Mouse (Mus musculus) heart, postnatal 14 days (tissue): Measurements from ENCODE around the gene A930018P22Rik. TPM values are rescaled to one million over a fixed set of nuclear protein-coding genes. Genes with fewer than 3 reads are reported as not detected.
"Not testable (repeated sequence)": the region's sequence is repeated elsewhere in the genome, so short reads cannot be mapped to it uniquely, and the experiment has no call there.

Experiments used
- DNase-seq, 2 experiments: peaks; one replicate each; pipeline ENCODE4 v3.0.0; 2021 to 2022
- intact Hi-C: fragments of 180-260 bp; cut with DNase I; formaldehyde crosslinking; loops from one replicate; pipeline ENCODE4 v1.15.1; 2025
- long read RNA-seq, 2 experiments: library from polyadenylated mRNA; stranded (forward); transcript quantifications; one replicate each; pipeline ENCODE4 v2.0.0; 2021
- total RNA-seq, 2 experiments: library from RNA; stranded (reverse); gene quantifications; 2 replicates each; pipeline ENCODE4 v1.2.3; 2021

The A930018P22Rik gene
- under 1 TPM; 0.48 to 0.63 TPM for total RNA-seq
- long read RNA-seq, experiment 1, partial matches to known transcripts, result 0 of 1 reads
- long read RNA-seq, experiment 1, other reads (novel, unspliced or antisense), result 0 of 1 reads
- long read RNA-seq, experiment 2, result 0 reads

DNA sequence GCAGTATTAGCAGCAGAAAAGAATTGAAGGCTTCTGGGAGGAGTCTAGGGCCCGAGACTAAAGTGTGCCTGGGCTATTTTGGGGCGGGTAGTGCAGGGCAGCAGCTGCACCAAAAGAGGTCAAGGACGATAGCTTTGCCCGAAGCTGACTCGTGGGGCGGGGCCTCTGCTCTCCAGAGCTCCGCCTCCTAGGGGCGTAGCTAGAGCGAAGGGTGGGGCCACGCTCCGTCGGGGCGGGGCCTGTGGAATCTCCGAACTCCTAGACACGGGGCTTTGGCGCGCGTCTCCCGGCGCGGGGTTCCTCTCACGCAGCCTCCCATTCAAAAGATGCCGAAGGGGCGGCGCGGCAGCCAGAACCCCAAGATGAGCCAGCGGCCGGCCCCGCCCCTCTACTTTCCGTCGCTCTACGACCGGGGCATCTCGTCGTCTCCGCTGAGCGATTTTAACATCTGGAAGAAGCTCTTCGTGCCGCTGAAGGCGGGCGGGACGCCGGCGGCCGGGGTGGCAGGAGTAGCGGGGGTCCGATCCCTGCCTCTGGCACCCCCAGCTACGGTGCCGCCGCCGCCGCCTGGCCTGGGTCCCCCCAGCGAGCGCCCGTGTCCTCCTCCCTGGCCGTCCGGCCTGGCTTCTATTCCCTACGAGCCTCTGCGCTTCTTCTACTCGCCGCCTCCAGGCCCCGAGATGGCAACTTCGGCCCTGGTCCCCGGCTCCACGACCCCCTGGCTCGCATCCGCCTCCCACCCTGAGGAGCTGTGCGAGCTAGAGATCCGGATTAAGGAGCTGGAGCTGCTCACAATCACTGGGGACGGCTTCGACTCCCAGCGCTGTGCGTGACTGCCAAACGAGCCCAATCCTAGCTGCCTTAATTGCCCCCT, at the start of gene A930018P22Rik:
Gene A930018P22Rik, plus strand, starts transcription at position 265 of the 874 bp plus-strand sequence.
- intact Hi-C loops, result no loop called here
- peak; percentile 92 to 96 for DNase-seq

DNA sequence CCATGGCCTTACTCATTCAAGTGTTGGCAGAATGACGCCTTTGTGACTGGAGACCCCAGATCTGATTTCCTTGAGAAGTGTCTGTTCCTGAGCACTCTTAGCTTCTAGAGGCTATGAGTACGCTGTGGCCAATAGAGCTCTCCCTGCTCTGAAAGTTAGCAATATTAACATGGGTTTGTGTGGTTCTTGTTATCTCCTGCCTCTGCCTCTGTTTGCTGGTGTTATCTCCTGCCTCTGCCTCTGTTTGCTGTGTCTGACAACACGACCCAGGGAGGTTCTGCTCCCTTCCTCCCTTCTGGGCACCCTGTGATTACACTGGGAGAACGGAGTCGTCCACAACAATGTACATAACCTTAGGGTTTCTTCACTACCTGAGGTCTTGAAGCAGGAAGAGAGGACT, 44.3 kb upstream of the A930018P22Rik start:
- DNase-seq, intact Hi-C loops: not testable (repeated sequence)

DNA sequence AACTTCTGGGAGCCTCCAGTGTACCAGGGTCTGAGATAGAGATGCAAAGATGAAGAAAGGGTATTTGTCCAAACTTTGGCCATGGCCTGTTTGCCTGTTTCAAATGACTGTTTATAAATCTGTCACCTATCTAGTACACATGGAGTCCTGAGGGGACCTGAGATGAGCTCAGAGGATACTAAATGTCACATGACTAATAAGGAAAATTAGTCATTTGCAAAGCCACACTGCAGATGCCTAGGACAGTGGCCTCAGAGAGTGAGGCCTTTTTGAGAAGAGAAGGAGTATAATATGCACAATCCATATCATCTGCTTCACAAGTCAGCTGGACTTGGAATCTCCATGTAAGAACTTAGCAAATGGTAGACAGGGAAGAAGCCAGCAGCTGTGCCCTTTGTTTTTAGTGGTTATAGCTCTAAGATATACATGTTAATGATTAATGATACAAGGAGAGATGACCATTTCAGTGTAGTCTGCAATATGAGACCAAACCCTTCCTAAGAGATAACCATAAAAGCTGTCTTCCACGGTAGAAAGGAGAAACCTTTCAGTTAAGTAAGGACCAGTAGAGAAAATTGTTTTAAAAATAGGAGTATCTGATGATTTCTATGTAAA, 41.0 kb upstream of the A930018P22Rik start:
- DNase-seq, intact Hi-C loops: not testable (repeated sequence)

DNA sequence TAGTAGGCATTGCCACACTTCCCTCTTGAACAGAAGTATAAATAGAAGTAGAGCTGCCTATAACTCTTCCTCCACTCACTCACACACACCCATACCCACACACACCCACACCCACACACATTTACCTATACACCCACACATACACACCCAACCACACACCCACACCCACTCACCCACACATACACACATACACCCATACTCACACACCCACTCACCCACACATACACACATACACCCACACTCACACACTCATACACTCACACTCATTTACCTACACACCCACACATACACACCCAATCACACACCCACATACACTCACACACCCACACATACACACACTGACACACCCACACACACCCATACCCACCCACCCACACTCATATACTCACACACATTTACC, 40.1 kb upstream of the A930018P22Rik start:
- intact Hi-C loops, result no loop called here
- no peak for DNase-seq

DNA sequence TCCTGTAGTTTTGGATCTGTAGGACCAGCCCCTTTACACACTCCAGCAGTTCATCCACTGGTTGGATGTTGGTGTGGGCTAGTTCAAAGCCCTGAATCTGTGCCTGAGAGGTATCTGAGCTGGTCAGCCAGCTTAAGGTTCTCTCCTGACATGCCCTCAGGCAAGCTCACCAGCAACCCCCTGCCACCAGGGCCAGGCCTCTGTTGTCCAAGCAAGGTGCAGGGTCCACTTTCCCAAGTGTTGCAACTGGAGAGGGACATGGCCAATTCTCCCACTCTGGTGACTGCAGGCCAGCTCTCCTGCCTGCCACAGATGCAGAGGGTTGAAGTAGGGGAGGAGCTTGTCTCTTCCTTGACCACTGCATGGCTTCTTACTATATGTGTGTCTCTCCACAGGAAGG, 38.5 kb upstream of the A930018P22Rik start:
- intact Hi-C loops, DNase-seq: not testable (repeated sequence)

DNA sequence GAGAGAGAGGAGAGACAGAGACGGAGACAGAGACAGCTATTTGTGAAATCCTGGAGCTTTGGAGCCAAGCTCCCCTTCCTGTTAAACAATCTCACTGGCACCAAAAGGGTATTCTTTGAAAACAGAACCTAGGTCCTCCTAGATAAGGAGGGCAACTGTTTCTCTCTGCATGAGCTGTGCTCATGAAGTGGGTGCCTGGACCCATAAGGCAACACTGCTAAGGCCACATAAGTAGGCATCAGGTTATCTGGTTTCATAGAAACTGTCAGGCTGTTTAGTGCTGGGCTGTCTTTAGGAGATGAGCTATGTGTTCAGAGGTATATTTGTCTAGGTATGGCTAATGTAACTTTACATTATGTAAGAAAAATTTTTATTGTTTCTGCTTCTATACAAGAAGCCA, 35.0 kb upstream of the A930018P22Rik start:
- DNase-seq, intact Hi-C loops: not testable (repeated sequence)

DNA sequence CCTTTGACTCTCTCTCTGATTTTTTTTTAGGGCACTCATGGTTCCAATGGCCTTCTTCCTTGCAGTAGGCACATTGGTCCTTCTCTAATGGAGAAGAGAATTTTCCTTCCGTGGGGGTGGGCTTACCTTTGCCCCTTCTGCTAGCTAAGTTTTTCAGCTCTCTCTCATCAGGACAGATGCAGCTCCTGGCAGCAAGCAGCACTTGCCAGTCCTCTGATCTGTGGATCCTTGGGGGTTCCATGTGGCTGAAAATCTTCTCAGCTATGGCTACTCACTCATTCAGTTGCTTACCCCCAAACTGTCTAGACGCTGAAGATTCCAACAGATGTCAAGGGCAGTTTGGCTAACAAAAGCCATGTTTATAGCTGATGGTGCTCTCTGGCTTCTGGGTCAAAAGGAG, 29.3 kb upstream of the A930018P22Rik start:
- DNase-seq, result no peak
- intact Hi-C loops, result loop anchor here (10.0 kb wide), 1 partner anchor 59 kb away; no protein-coding TSS in a partner anchor

DNA sequence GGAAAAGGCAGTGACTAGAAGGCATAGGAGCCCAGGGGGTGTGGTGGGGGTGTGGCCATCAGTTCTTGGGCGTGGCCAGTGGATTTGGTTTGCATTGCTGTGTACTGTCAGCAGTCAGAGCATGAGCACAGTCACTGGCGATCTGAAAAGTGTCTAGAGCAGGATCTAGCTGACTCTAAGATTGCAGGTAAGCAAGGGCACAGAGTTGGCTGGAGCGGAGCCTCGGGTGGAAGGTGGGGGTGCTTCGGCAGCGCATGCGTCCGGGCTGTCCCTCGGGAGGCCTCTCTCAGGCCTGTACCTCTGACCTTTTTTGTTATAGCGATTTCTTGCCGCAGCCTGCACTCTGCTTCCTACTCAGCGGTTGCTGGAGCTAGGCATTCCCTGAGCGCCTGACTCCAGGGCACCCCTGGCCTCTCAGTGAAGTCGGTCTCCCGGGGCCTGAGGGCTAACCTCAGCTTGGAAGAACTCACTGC, 26.8 kb upstream of the A930018P22Rik start, which contains the start of gene Cd59a:
Gene Cd59a, plus strand, starts transcription at position 61 of the 473 bp plus-strand sequence.
- intact Hi-C loops, result loop anchor here (1.0 to 10.0 kb wide), 2 partner anchors 27 to 61 kb away; partner anchors contain the start of gene Gm10799
- DNase-seq, result peak; percentile 74 to 87

DNA sequence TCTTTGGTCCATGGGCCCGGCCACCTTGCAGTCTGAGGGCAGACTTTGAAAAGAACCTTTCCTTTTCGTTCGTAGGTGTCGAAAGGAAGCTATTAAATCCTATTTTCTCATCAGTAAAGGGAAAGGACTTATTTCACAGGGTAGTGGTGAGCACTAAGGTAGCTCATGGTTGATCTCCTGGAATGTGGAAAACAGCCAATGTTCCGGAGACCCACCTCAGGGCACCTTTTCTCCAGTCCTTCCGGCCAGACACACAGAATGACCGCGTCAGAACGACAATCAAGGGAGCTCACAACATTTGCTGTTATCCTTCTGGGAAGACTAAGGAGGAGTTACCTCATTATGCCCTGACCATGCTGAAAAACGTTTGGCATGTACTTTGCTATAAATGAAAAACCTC, 26.3 kb upstream of the A930018P22Rik start:
- DNase-seq, result no peak
- intact Hi-C loops, result loop anchor here (10.0 kb wide), 1 partner anchor 61 kb away; no protein-coding TSS in a partner anchor

DNA sequence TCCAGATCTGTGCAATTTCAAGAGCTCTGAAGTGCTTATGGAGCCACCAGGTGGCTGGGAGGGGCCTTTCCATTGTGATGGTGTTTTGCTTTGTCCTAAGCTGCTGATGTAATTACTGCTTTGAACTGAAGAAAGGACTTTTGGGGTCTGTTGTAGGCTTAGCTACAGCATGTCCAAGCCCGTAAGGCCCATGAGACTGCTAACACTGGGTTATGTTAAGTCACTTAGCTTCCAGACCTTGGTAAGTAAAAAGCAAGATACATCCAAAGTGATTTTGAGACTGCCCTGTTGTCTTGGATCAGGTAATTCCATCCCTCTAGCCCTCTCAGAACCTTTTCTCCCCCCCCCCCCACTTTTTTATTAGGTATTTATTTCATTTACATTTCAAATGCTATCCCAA, 25.8 kb upstream of the A930018P22Rik start:
- intact Hi-C loops, result loop anchor here (10.0 kb wide), 1 partner anchor 62 kb away; no protein-coding TSS in a partner anchor

DNA sequence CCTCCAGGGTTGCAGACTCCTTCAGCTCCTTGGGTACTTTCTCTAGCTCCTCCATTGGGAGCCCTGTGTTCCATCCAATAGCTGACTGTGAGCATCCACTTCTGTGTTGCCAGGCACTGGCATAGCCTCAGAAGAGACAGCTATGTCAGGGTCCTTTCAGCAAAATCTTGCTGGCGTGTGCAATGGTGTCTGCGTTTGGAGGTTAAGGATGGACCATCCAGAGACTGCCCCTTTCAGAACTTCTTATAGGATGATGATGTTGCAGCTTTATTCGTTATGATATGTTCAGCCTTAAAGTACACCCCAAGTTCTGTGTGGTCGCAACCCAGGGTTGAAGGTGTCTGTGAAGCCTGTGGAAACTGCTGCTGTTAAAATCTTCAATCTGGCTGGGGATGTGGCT, 25.2 kb upstream of the A930018P22Rik start:
- DNase-seq, result not testable (repeated sequence)
- intact Hi-C loops, result loop anchor here (10.0 kb wide), 1 partner anchor 63 kb away; no protein-coding TSS in a partner anchor

More for the DNA sequence above, 25.8 kb upstream of the A930018P22Rik start:
- not testable (repeated sequence) for DNase-seq

DNA sequence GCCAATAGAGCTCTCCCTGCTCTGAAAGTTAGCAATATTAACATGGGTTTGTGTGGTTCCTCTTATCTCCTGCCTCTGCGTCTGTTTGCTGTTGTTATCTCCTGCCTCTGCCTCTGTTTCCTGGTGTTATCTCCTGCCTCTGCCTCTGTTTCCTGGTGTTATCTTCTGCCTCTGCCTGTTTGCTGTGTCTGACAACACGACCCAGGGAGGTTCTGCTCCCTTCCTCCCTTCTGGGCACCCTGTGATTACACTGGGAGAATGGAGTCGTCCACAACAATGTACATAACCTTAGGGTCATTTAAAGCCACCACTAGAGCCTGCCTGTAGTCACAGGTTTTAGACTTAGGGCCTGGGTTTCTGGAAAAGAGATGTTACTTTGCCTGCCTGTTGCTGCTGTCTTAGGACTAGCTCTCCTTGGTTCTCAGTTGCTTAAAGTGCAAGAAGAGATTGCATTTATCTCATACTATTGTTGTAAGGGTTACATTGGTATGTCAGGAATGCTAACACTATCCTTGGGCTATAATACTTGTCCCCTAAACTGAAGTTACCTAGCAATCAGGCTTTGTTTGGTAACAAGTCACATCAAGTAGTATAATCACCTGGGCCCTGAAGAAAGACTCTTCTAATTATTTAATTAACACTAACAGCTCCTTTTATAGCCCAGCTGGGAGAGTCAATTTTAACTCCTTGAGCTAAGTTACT, 23.9 kb upstream of the A930018P22Rik start:
- DNase-seq, result no peak
- intact Hi-C loops, result loop anchor here (10.0 kb wide), 1 partner anchor 64 kb away; no protein-coding TSS in a partner anchor

DNA sequence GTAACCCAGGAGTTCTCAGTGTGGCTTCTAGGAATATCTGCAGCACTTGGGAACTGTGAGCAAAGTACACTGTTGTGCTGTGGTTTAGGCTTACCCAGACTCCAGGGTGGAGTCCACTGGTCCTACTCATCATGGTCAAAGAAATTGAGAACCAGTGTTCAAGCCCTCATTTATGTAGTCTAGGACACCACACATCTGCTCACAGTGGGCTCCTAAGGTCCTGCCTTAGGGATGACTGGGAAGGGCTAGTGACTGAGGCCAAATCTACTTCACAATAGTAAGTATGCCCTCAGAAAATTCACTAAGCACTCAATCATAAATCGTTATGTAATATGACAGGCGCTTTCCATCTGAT, 23.4 kb upstream of the A930018P22Rik start:
- intact Hi-C loops, result loop anchor here (10.0 kb wide), 1 partner anchor 64 kb away; no protein-coding TSS in a partner anchor
- DNase-seq, result no peak

DNA sequence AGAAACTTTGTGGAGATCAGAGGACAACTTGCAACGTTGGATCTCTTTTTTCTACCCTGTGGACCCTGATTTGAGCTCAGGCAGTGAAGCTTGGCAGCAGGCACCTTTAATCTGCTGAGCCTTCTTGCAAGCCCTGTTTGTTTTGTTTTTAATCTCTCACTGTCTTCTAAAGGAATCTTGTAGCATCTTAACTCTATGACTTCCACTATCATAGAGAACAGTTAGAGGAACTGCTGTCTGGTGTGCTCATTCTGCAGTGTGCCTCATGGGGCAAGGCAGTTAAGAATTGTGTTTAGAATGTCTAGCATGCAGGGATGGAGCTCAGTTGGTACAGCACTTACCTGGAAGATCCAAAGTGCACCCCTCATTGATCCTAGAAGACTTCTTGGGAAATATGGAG, 22.6 kb upstream of the A930018P22Rik start:
- intact Hi-C loops, result loop anchor here (10.0 kb wide), 1 partner anchor 65 kb away; no protein-coding TSS in a partner anchor
- no peak for DNase-seq

DNA sequence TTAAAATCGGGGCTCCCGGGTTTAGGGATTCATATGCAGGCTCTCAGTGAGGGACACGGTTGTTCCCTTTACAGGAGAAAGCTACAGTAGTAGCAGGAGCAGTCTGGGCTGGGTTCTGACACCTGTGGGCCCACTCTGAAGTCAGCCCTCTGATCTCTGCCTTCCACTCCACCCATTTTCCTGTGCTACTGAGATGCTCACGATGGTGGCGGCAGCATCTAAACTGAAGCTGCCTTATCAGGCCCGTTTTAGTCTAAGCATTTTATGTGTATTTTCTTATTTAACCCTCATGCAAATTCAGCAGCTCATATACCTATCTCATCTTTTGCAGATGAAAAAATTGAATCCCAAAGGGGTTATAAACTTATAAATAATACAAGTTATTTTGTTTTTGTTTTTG, 17.8 kb upstream of the A930018P22Rik start:
- no peak for DNase-seq
- intact Hi-C loops, result no loop called here

DNA sequence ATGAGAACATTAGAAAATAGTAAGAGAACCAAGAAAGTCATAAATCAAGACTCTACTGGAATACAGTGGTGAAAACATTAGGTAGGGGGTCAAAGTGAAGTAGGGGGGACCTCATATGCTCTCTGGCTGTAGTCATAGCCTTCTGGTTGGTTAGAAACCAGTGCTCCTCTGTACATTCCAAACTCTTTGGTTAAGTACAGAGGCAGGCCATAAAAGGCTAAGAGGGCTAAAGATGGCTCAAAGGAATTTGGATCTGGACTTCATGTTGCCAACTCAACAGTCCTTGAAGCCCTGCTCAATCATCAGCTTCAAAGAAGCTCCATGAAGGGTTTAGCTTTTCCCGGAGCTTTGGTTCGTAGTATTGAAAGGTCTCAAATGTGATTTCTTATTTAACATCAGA, 13.5 kb upstream of the A930018P22Rik start:
- DNase-seq, intact Hi-C loops: not testable (repeated sequence)

DNA sequence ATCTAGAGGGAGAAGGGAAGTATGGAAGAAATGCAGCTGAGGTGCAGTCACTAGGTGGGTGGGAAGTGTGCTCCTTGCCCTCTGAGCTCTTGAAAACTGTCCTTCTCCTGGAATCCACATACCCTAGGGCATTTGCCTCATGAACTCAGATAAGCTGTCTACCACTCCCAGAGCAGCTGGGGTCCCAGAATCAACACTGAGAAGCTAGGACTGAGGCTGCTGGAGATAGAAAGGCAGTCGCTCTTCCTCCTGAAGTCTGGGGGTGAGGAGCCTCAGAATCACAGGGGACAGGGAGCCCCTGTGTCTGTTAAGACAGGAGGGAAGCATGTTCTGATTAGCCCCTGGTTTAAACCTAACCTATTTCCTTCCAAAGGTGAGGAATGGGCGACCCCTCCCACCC, 13.0 kb upstream of the A930018P22Rik start:
- intact Hi-C loops, result no loop called here
- no peak for DNase-seq

DNA sequence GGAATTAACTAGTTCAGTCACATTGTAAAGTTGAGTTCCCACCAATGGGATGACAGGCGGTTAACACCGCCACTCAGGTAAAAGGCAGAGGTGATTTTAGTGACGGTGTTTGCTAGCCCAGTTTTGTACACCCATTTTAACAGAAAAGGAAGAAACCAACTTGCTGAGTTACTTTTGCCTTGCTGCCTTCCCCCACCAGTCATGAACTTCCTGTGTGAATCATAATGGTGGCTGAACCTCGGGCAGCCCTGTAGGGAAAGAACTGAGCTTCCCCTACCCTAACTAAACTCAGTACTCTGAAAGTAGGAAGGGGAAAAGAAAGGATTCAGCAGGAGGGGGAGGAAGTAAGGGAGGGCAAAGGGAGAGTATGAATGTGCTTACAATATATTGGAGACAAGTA, 12.5 kb upstream of the A930018P22Rik start:
- intact Hi-C loops, result no loop called here
- no peak for DNase-seq

DNA sequence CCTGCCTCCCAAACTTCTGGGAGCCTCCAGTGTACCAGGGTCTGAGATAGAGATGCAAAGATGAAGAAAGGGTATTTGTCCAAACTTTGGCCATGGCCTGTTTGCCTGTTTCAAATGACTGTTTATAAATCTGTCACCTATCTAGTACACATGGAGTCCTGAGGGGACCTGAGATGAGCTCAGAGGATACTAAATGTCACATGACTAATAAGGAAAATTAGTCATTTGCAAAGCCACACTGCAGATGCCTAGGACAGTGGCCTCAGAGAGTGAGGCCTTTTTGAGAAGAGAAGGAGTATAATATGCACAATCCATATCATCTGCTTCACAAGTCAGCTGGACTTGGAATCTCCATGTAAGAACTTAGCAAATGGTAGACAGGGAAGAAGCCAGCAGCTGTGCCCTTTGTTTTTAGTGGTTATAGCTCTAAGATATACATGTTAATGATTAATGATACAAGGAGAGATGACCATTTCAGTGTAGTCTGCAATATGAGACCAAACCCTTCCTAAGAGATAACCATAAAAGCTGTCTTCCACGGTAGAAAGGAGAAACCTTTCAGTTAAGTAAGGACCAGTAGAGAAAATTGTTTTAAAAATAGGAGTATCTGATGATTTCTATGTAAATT, 11.3 kb upstream of the A930018P22Rik start:
- DNase-seq, intact Hi-C loops: not testable (repeated sequence)

DNA sequence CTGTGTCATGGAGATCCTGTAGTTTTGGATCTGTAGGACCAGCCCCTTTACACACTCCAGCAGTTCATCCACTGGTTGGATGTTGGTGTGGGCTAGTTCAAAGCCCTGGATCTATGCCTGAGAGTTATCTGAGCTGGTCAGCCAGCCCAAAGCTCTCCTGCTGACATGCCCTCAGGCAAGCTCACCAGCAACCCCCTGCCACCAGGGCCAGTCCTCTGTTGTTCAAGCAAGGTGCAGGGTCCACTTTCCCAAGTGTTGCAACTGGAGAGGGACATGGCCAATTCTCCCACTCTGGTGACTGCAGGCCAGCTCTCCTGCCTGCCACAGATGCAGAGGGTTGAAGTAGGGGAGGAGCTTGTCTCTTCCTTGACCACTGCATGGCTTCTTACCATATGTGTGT, 9.0 kb upstream of the A930018P22Rik start:
- DNase-seq, intact Hi-C loops: not testable (repeated sequence)
